Mouse (Mus musculus) MEL (cell line): Measurements from ENCODE around the gene Ebi3. TPM values are rescaled to one million over a fixed set of nuclear protein-coding genes. Genes with fewer than 3 reads are reported as not detected.

Experiments
- DNase-seq: peaks from one replicate; pipeline ENCODE4 v3.0.0; 2011; ENCODE audit warnings: low read depth, low spot score
- H3K27ac ChIP-seq: 2 replicates; pipeline ENCODE4 v1.5.1; 2012; ENCODE audit warnings: low read depth, mild to moderate bottlenecking, control low read depth, low read length, moderate library complexity; ENCODE audit not compliant: control insufficient read depth
- H3K27me3 ChIP-seq, 2 experiments: fragments of 150-350 bp in 1 of 2; sonication (generic) in 1 of 2; 2 replicates each; pipeline ENCODE4 v1.6.1; 2012; ENCODE audit warnings: low read length in 2 of 2, mild to moderate bottlenecking in 2 of 2, improper control_type of control experiment in 1 of 2, moderate library complexity in 1 of 2; ENCODE audit not compliant: insufficient read depth in 2 of 2, control insufficient read depth in 1 of 2
- H3K36me3 ChIP-seq, 2 experiments: 2 replicates each; pipeline ENCODE4 v1.6.1; 2012 to 2014; ENCODE audit warnings: low read length in 2 of 2, improper control_type of control experiment in 1 of 2, inconsistent platforms in 1 of 2, mild to moderate bottlenecking in 1 of 2; ENCODE audit not compliant: insufficient read depth in 2 of 2, control insufficient read depth in 1 of 2
- H3K4me1 ChIP-seq, 2 experiments: fragments of 150-350 bp in 1 of 2; sonication (generic) in 1 of 2; 2 replicates each; pipeline ENCODE4 v1.6.1; 2012; ENCODE audit warnings: low read length in 2 of 2, improper control_type of control experiment in 1 of 2, mild to moderate bottlenecking in 1 of 2; ENCODE audit not compliant: insufficient read depth in 2 of 2, control insufficient read depth in 1 of 2
- H3K4me3 ChIP-seq, 2 experiments: fragments of 150-350 bp in 1 of 2; sonication (generic) in 1 of 2; 2 replicates each; pipeline ENCODE4 v1.5.1; 2012; ENCODE audit warnings: low read depth in 2 of 2, low read length in 2 of 2, mild to moderate bottlenecking in 2 of 2, moderate library complexity in 2 of 2, control low read depth in 1 of 2, improper control_type of control experiment in 1 of 2; ENCODE audit not compliant: control insufficient read depth in 1 of 2, insufficient read depth in 1 of 2
- H3K79me2 ChIP-seq: 2 replicates; pipeline ENCODE4 v1.6.1; 2012; ENCODE audit warnings: mild to moderate bottlenecking, low read length, moderate library complexity; ENCODE audit not compliant: control insufficient read depth, poor library complexity, insufficient read depth
- H3K9ac ChIP-seq: 2 replicates; pipeline ENCODE4 v1.6.1; 2012; ENCODE audit warnings: low read depth, mild to moderate bottlenecking, control low read depth, low read length, moderate library complexity; ENCODE audit not compliant: control insufficient read depth, poor library complexity, severe bottlenecking
- H3K9me3 ChIP-seq: fragments of 150-350 bp; sonication (generic); replicated peaks from 2 replicates; pipeline ENCODE4 v1.6.1; 2012; ENCODE audit warnings: mild to moderate bottlenecking, low read length, improper control_type of control experiment, moderate library complexity; ENCODE audit not compliant: insufficient read depth
- BHLHE40 ChIP-seq: IDR thresholded peaks from 2 replicates; pipeline ENCODE4 v1.6.1; 2012; ENCODE audit warnings: low read depth, mild to moderate bottlenecking, inconsistent platforms, low read length, improper control_type of control experiment, borderline replicate concordance
- CHD2 ChIP-seq: IDR thresholded peaks from 2 replicates; pipeline ENCODE4 v1.6.1; 2011; ENCODE audit warnings: low read length, improper control_type of control experiment
- CTCF ChIP-seq, 3 experiments: IDR thresholded peaks in 2 of 3; conservative IDR thresholded peaks in 1 of 3; 2 replicates each; pipeline ENCODE4 v1.5.1; 2011 to 2012; ENCODE audit warnings: low read length in 3 of 3, low read depth in 2 of 3, mild to moderate bottlenecking in 2 of 3, improper control_type of control experiment in 1 of 3, inconsistent platforms in 1 of 3, mixed read lengths in 1 of 3, moderate library complexity in 1 of 3; ENCODE audit not compliant: control insufficient read depth in 1 of 3, insufficient read depth in 1 of 3, poor library complexity in 1 of 3, severe bottlenecking in 1 of 3
- EP300 ChIP-seq, 2 experiments: IDR thresholded peaks; 2 replicates each; pipeline ENCODE4 v1.6.1; 2011; ENCODE audit warnings: improper control_type of control experiment in 2 of 2, low read length in 2 of 2, low read depth in 1 of 2, mild to moderate bottlenecking in 1 of 2
- HCFC1 ChIP-seq: IDR thresholded peaks from 2 replicates; pipeline ENCODE4 v1.6.1; 2012; ENCODE audit warnings: low read depth, mild to moderate bottlenecking, inconsistent platforms, low read length, improper control_type of control experiment, moderate library complexity
- KAT2A ChIP-seq: conservative IDR thresholded peaks from 2 replicates; pipeline ENCODE4 v1.6.1; 2012; ENCODE audit warnings: low read depth, low read length, improper control_type of control experiment, inconsistent platforms
- MAX ChIP-seq: IDR thresholded peaks from 2 replicates; pipeline ENCODE4 v1.6.1; 2011; ENCODE audit warnings: low read length, improper control_type of control experiment
- MAZ ChIP-seq: IDR thresholded peaks from 2 replicates; pipeline ENCODE4 v1.6.1; 2012; ENCODE audit warnings: low read depth, mild to moderate bottlenecking, inconsistent platforms, low read length, improper control_type of control experiment
- MEF2A ChIP-seq: IDR thresholded peaks from 2 replicates; pipeline ENCODE4 v1.6.1; 2014; ENCODE audit warnings: low read depth, mild to moderate bottlenecking, inconsistent platforms, low read length, improper control_type of control experiment; ENCODE audit not compliant: poor library complexity, insufficient replicate concordance, severe bottlenecking; ENCODE audit errors: extremely low read depth
- MXI1 ChIP-seq: IDR thresholded peaks from 2 replicates; pipeline ENCODE4 v1.6.1; 2011; ENCODE audit warnings: mild to moderate bottlenecking, low read depth, low read length, improper control_type of control experiment
- NELFE ChIP-seq: IDR thresholded peaks from 2 replicates; pipeline ENCODE4 v1.6.1; 2011; ENCODE audit warnings: low read depth, low read length, improper control_type of control experiment
- NRF1 ChIP-seq: IDR thresholded peaks from 2 replicates; pipeline ENCODE4 v1.6.1; 2014; ENCODE audit warnings: low read depth, mild to moderate bottlenecking, inconsistent platforms, low read length, improper control_type of control experiment, moderate library complexity; ENCODE audit not compliant: poor library complexity, insufficient read depth, severe bottlenecking
- POLR2A ChIP-seq, 2 experiments: IDR thresholded peaks; 2 replicates each; pipeline ENCODE4 v1.6.1; 2011 to 2012; ENCODE audit warnings: low read length in 2 of 2, mild to moderate bottlenecking in 2 of 2, control low read depth in 1 of 2, improper control_type of control experiment in 1 of 2, low read depth in 1 of 2, moderate library complexity in 1 of 2; ENCODE audit not compliant: control insufficient read depth in 1 of 2, insufficient read depth in 1 of 2, poor library complexity in 1 of 2
- POLR2AphosphoS2 ChIP-seq: IDR thresholded peaks from 2 replicates; pipeline ENCODE4 v1.6.1; 2011; ENCODE audit warnings: low read length, improper control_type of control experiment
- RAD21 ChIP-seq: IDR thresholded peaks from 2 replicates; pipeline ENCODE4 v1.6.1; 2011; ENCODE audit warnings: mild to moderate bottlenecking, low read depth, low read length, improper control_type of control experiment
- TCF12 ChIP-seq: IDR thresholded peaks from 2 replicates; pipeline ENCODE4 v1.6.1; 2014; ENCODE audit warnings: low read depth, mild to moderate bottlenecking, inconsistent platforms, low read length, improper control_type of control experiment, moderate library complexity
- UBTF ChIP-seq: IDR thresholded peaks from 2 replicates; pipeline ENCODE4 v1.6.1; 2012; ENCODE audit warnings: low read depth, mild to moderate bottlenecking, inconsistent platforms, low read length, improper control_type of control experiment, moderate library complexity, borderline replicate concordance; ENCODE audit not compliant: insufficient read depth
- polyA plus RNA-seq, 2 experiments: library from polyadenylated mRNA; stranded (reverse) in 1 of 2; unstranded in 1 of 2; fragments of >175 nt in 1 of 2; fragments of >200 nt in 1 of 2; gene quantifications; 2 replicates each; pipeline versions ENCODE4 v1.2.1 to v1.2.4; 2012; ENCODE audit warnings: low replicate concordance in 2 of 2, low read depth in 1 of 2; ENCODE audit not compliant: insufficient read length in 2 of 2, insufficient read depth in 1 of 2, missing spikeins in 1 of 2
- total RNA-seq: library from RNA; depleted of rRNA; stranded (reverse); fragments of 300-350 nt; gene quantifications from 2 replicates; pipeline ENCODE4 v1.2.3, GENCODE M21; 2012

Ebi3 gene
- total and polyA plus RNA-seq, 3 experiments: 0.15 to 0.86 TPM; not detected in 1

DNA sequence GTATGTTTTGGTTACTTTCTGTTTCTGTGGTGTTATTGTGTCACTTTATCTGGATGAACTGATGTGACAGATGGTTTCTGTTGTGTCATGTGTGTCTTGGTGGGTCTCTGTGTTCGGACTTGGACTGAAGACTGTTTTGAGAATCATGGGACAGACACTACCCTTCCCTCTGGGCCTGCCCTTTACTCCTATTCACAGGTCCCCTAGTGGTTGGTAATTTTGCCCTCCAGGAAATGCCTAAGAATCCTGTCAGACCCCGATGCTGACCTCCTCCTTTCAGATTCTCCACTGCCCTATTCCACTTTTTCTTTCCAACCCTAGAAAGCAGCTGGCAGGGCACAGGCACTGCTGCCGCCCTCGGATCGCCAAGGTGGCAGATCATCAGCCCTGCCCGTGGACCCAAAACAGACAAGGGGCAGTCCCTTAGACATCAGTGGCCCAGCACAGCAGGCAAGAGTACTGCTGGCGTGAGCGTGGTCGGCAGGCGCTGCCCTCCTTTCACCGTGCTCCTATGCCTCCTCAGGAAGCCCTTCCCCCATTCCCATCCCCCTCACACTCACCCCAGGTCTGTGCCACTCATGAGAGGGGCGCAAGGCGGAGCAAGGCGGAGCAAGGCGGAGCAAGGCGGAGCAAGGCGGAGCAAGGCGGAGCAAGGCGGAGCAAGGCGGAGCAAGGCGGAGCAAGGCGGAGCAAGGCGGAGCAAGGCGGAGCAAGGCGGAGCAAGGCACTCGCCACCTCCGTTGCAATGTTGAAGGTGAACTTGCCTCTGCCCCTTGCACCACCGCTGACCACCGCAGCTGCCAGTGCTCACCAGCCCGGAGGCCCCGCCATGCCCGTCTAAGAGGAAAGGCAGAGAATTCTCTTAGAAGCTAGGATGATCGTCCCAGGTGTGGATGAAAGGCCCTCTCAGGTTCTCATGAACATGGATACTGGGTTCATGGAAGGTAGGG, 20.6 kb upstream of the Ebi3 start:
- TF ChIP-seq NRF1 (no peak; the same call in none of the 2 replicates), CTCF (IDR thresholded peaks at IDR 0.05 in 2 of 3, conservative IDR thresholded peaks at IDR 0.05 in 1 of 3; ENCODE audit: control insufficient read depth in 1 of 3, insufficient read depth in 1 of 3, low read depth in 2 of 3, low read length in 3 of 3, poor library complexity in 1 of 3, severe bottlenecking in 1 of 3) (peak in 2 of 3 experiments; percentile 30 to 42; a peak in 3 of 6 replicates), MAZ (peak; percentile 65; the same call in 1 of the 2 replicates), CHD2 (peak; percentile 86), MAX (0 out of 2 replicates have a peak, but pooled peaks have one; percentile 34), BHLHE40 (0 out of 2 replicates have a peak, but pooled peaks have one; percentile 14), MXI1 (peak; percentile 57), KAT2A (no peak), RAD21 (no peak; the same call in 1 of the 2 replicates), MEF2A (0 out of 2 replicates have a peak, but pooled peaks have one; percentile 25), POLR2A (IDR thresholded peaks at IDR 0.05; ENCODE audit: control insufficient read depth in 1 of 2, insufficient read depth in 1 of 2, low read depth in 1 of 2, low read length in 2 of 2, poor library complexity in 1 of 2) (peak; percentile 56 to 73; a peak in 3 of 4 replicates), UBTF (no peak), POLR2AphosphoS2 (peak; percentile 32; the same call in 1 of the 2 replicates), EP300 (IDR thresholded peaks at IDR 0.05; ENCODE audit: low read depth in 1 of 2, low read length in 2 of 2) (peak in 1 of 2 experiments; percentile 31; a peak in 1 of 4 replicates), TCF12 (peak; percentile 65), NELFE (peak; percentile 55), HCFC1 (peak; percentile 50; the same call in 1 of the 2 replicates)
- peak overlapping the region; percentile 100 for H3K27ac ChIP-seq
- H3K4me1 ChIP-seq: peaks cover 5 to 15% of the 10 kb centered on the region in 2 experiments; a peak in 3 of 4 replicates
- no peaks in the 10 kb centered on the region for H3K27me3 ChIP-seq
- H3K36me3 ChIP-seq: peaks cover 5 to 12% of the 10 kb centered on the region in 2 experiments
- peak overlapping the region; percentile 80 for H3K9ac ChIP-seq
- no peaks in the 10 kb centered on the region for H3K9me3 ChIP-seq
- DNase-seq: peak; percentile 87
- H3K79me2 ChIP-seq: peaks cover 4% of the 10 kb centered on the region; the same call in 1 of the 2 replicates
- peak overlapping the region; percentile 64 to 89 for H3K4me3 ChIP-seq
